Mouse (Mus musculus): Measurements from ENCODE around the gene Cd209d. TPM values are rescaled to one million over a fixed set of nuclear protein-coding genes. Genes with fewer than 3 reads are reported as not detected.

Gene Cd209d
- total RNA-seq (2023): not detected

GRCm38 (mm10) chr8:3878455-3878854 lies at the start of gene Cd209d:
Gene Cd209d (minus strand): TSS chr8:3878555.

GRCm38 (mm10) chr8:3926744-3927143 lies 48.4 kb upstream of the Cd209d start, which contains the start of gene Cd209b:
Gene Cd209b (minus strand): TSS chr8:3926844.

GRCm38 (mm10) chr8:3854209-3854608 lies 24.1 kb downstream of the Cd209d start, which contains the start of gene Cd209e:
Gene Cd209e (minus strand): TSS chr8:3854309.

Other genes with a start within 250 kb of the Cd209d start
- gene Stxbp2, start 247.6 kb downstream of the Cd209d start, total RNA-seq (2023): 199 TPM
- gene Retn, start 222.8 kb downstream of the Cd209d start, total RNA-seq (2023): not detected
- 0.53 TPM for gene Mcemp1, start 212.8 kb downstream of the Cd209d start, total RNA-seq (2023)
- not detected for gene Fcor, start 206.2 kb downstream of the Cd209d start, total RNA-seq (2023)
- gene Trappc5, start 202.3 kb downstream of the Cd209d start, total RNA-seq (2023): 13.7 TPM
- gene Fcer2a, start 184.4 kb downstream of the Cd209d start, total RNA-seq (2023): 15.8 TPM
- not detected for gene Clec4g, start 157.9 kb downstream of the Cd209d start, total RNA-seq (2023)
- gene Cd209a, start 129.6 kb downstream of the Cd209d start, total RNA-seq (2023): 0.68 TPM
- gene Cd209e, start 24.2 kb downstream of the Cd209d start, total RNA-seq (2023): not detected
- gene Cd209b, start 48.3 kb upstream of the Cd209d start, total RNA-seq (2023): 0.30 TPM
- not detected for gene Cd209c, start 76.2 kb upstream of the Cd209d start, total RNA-seq (2023)
- gene Cd209f, start 227.3 kb upstream of the Cd209d start, total RNA-seq (2023): not detected

Data from CD4-positive naive resting alpha-beta T cell, adult 57 days (primary cell).